Mouse (Mus musculus) cerebellum, adult 2 months (tissue): ENCODE data around the gene Rab3a.

Source experiments
- CTCF ChIP-seq: fragments of 200-500 bp; IDR thresholded peaks from 2 replicates; pipeline ENCODE4 v1.5.1; 2011; ENCODE audit warnings: low read depth, mild to moderate bottlenecking, control low read depth, low read length, moderate library complexity, borderline replicate concordance; ENCODE audit not compliant: insufficient read depth
- POLR2A ChIP-seq: fragments of 200-500 bp; IDR thresholded peaks from 2 replicates; pipeline ENCODE4 v1.6.1; 2011; ENCODE audit warnings: low read length, control low read depth, borderline replicate concordance; ENCODE audit not compliant: insufficient read depth

- no peak for TF ChIP-seq CTCF
- no peak for TF ChIP-seq POLR2A
Observed at GRCm38 (mm10) chr8:70753151-70753550, 1.3 kb upstream of the Rab3a start.
